Mouse (Mus musculus) lung, postnatal 4 days (tissue): Measurements from ENCODE around the gene Med13l.

Experiments
- DNase-seq, 2 experiments: peaks; one replicate each; pipeline ENCODE4 v3.0.0; 2021

Med13l gene

GRCm38 (mm10) chr5:118595901-118596300 lies 35.4 kb downstream of the Med13l start:
- no peak for DNase-seq

GRCm38 (mm10) chr5:118596452-118597092 lies 36.1 kb downstream of the Med13l start:
- DNase-seq: no peak

GRCm38 (mm10) chr5:118598601-118599000 lies 38.1 kb downstream of the Med13l start:
- no peak for DNase-seq

GRCm38 (mm10) chr5:118601452-118601851 lies 41.0 kb downstream of the Med13l start:
- DNase-seq: no peak

- no peak for DNase-seq
These were observed 42.2 kb downstream of the Med13l start for GRCm38 (mm10) chr5:118602706-118603105.

GRCm38 (mm10) chr5:118605424-118606067 lies 45.1 kb downstream of the Med13l start:
- peak in 1 of 2 experiments; percentile 10 for DNase-seq

- DNase-seq: peak; percentile 44 to 48
These were observed 46.2 kb downstream of the Med13l start for GRCm38 (mm10) chr5:118606636-118607035.

- DNase-seq: no peak
These were observed 47.4 kb downstream of the Med13l start for GRCm38 (mm10) chr5:118607900-118608299.

GRCm38 (mm10) chr5:118610468-118610867 lies 50.0 kb downstream of the Med13l start:
- DNase-seq: no peak

- DNase-seq: no peak
These were observed 52.6 kb downstream of the Med13l start for GRCm38 (mm10) chr5:118612956-118613631.

GRCm38 (mm10) chr5:118613704-118614103 lies 53.2 kb downstream of the Med13l start:
- no peak for DNase-seq

GRCm38 (mm10) chr5:118614116-118614515 lies 53.6 kb downstream of the Med13l start:
- DNase-seq: peak in 1 of 2 experiments; percentile 44

- DNase-seq: no peak
These were observed 54.1 kb downstream of the Med13l start for GRCm38 (mm10) chr5:118614571-118614981.

- peak in 1 of 2 experiments; percentile 5 for DNase-seq
These were observed 58.6 kb downstream of the Med13l start for GRCm38 (mm10) chr5:118618963-118619610.

GRCm38 (mm10) chr5:118619801-118620200 lies 59.3 kb downstream of the Med13l start:
- DNase-seq: peak in 1 of 2 experiments; percentile 20

GRCm38 (mm10) chr5:118620330-118620910 lies 59.9 kb downstream of the Med13l start:
- DNase-seq: peak in 1 of 2 experiments; percentile 23

GRCm38 (mm10) chr5:118621877-118622276 lies 61.4 kb downstream of the Med13l start:
- DNase-seq: no peak

GRCm38 (mm10) chr5:118622346-118622745 lies 61.9 kb downstream of the Med13l start:
- no peak for DNase-seq

- peak in 1 of 2 experiments; percentile 4 for DNase-seq
These were observed 63.3 kb downstream of the Med13l start for GRCm38 (mm10) chr5:118623797-118624196.

GRCm38 (mm10) chr5:118627630-118628029 lies 67.2 kb downstream of the Med13l start:
- no peak for DNase-seq

GRCm38 (mm10) chr5:118628211-118628610 lies 67.7 kb downstream of the Med13l start:
- DNase-seq: no peak

GRCm38 (mm10) chr5:118632346-118632745 lies 71.9 kb downstream of the Med13l start:
- peak in 1 of 2 experiments; percentile 57 for DNase-seq

GRCm38 (mm10) chr5:118633106-118633505 lies 72.6 kb downstream of the Med13l start:
- no peak for DNase-seq
